Mouse (Mus musculus) R1 (cell line): ENCODE measurements at regions not wholly inside any gene's neighbourhood (a gene's known extent, or its start where the extent isn't known, plus 50 kb on each side); places are given as distances from the start of the nearest gene placed in this dataset.

ENCODE experiments used
- DNase-seq: peaks from one replicate; pipeline ENCODE4 v3.0.0-alpha.2; 2018; ENCODE audit warnings: low read depth, low spot score

GRCm38 (mm10) chr8:60838526-60838925 is 51.7 kb upstream of the Hpf1 start:
- DNase-seq = peak; percentile 77
